Mouse (Mus musculus) cerebellum, adult 9-10 months (tissue): ENCODE results near the gene Gstp1.
"Not testable (repeated sequence)": the region's sequence is repeated elsewhere in the genome, so short reads cannot be mapped to it uniquely, and the experiment has no call there.

Experiments
- DNase-seq: peaks from one replicate; pipeline ENCODE4 v3.0.0; 2022

Gstp1 gene

GRCm38 (mm10) chr19:4037788-4038232 is at the start of gene Gstp1:
Gene Gstp1, minus strand, starts transcription at chr19:4037985.
- peak; percentile 81 for DNase-seq

GRCm38 (mm10) chr19:4087090-4087489 is 49.3 kb upstream of the Gstp1 start:
- no peak for DNase-seq

- DNase-seq = no peak
Observed at GRCm38 (mm10) chr19:4086156-4086555, 48.4 kb upstream of the Gstp1 start.

GRCm38 (mm10) chr19:4084984-4085383 is 47.2 kb upstream of the Gstp1 start:
- peak; percentile 55 for DNase-seq

- DNase-seq = no peak
Observed at GRCm38 (mm10) chr19:4083826-4084225, 46.0 kb upstream of the Gstp1 start.

- DNase-seq = peak; percentile 49
Observed at GRCm38 (mm10) chr19:4083316-4083715, 45.5 kb upstream of the Gstp1 start.

GRCm38 (mm10) chr19:4082219-4082965 is 44.6 kb upstream of the Gstp1 start:
- peak; percentile 66 for DNase-seq

GRCm38 (mm10) chr19:4081394-4081793 is 43.6 kb upstream of the Gstp1 start, which contains the start of gene Cabp2:
Gene Cabp2, plus strand, starts transcription at chr19:4081578.
- DNase-seq = no peak

- peak; percentile 94 for DNase-seq
Observed at GRCm38 (mm10) chr19:4080511-4081009, 42.8 kb upstream of the Gstp1 start.

GRCm38 (mm10) chr19:4079594-4079993 is 41.8 kb upstream of the Gstp1 start:
- DNase-seq = peak; percentile 61

GRCm38 (mm10) chr19:4075531-4075930 is 37.7 kb upstream of the Gstp1 start:
- no peak for DNase-seq

- DNase-seq = no peak
Observed at GRCm38 (mm10) chr19:4072706-4073424, 35.1 kb upstream of the Gstp1 start.

- DNase-seq = no peak
Observed at GRCm38 (mm10) chr19:4071406-4071805, 33.6 kb upstream of the Gstp1 start.

- no peak for DNase-seq
Observed at GRCm38 (mm10) chr19:4070756-4071155, 33.0 kb upstream of the Gstp1 start.

- no peak for DNase-seq
Observed at GRCm38 (mm10) chr19:4070311-4070710, 32.5 kb upstream of the Gstp1 start.

- DNase-seq = no peak
Observed at GRCm38 (mm10) chr19:4068717-4069410, 31.1 kb upstream of the Gstp1 start.

- DNase-seq = not testable (repeated sequence)
Observed at GRCm38 (mm10) chr19:4068242-4068641, 30.5 kb upstream of the Gstp1 start.

GRCm38 (mm10) chr19:4066877-4067276 is 29.1 kb upstream of the Gstp1 start:
- no peak for DNase-seq

GRCm38 (mm10) chr19:4066280-4066679 is 28.5 kb upstream of the Gstp1 start:
- DNase-seq = no peak

- DNase-seq = not testable (repeated sequence)
Observed at GRCm38 (mm10) chr19:4064501-4064900, 26.7 kb upstream of the Gstp1 start.

- not testable (repeated sequence) for DNase-seq
Observed at GRCm38 (mm10) chr19:4063357-4063756, 25.6 kb upstream of the Gstp1 start.

- no peak for DNase-seq
Observed at GRCm38 (mm10) chr19:4060899-4061465, 23.2 kb upstream of the Gstp1 start.
